Mouse (Mus musculus): ENCODE measurements around the gene Kank1. TPM values are rescaled to one million over a fixed set of nuclear protein-coding genes. Genes with fewer than 3 reads are reported as not detected.
A peak's percentile ranks its signal among the peaks of the same experiment; 100 is the strongest.

Kank1 gene
- 0.06 and 0.40 TPM in 2 replicates for total RNA-seq (2017)

- peak; percentile 38 to 71; a peak in 3 of 4 replicates for ATAC-seq (replicated peaks in 1 of 2; ENCODE audit: insufficient read depth in 1 of 2, low FRiP score in 2 of 2, low TSS enrichment in 1 of 2, low read depth in 1 of 2, poor library complexity in 2 of 2, severe bottlenecking in 2 of 2)
These were observed at the start of gene Kank1 for GRCm38 (mm10) chr19:25236596-25237491. Gene Kank1, plus strand, starts transcription at chr19:25236975.

- no peak for ATAC-seq (replicated peaks in 1 of 2; ENCODE audit: insufficient read depth in 1 of 2, low FRiP score in 2 of 2, low TSS enrichment in 1 of 2, low read depth in 1 of 2, poor library complexity in 2 of 2, severe bottlenecking in 2 of 2)
These were observed 49.1 kb upstream of the Kank1 start for GRCm38 (mm10) chr19:25187681-25188080.

GRCm38 (mm10) chr19:25193751-25194150, 43.0 kb upstream of the Kank1 start:
- no peak for ATAC-seq (replicated peaks in 1 of 2; ENCODE audit: insufficient read depth in 1 of 2, low FRiP score in 2 of 2, low TSS enrichment in 1 of 2, low read depth in 1 of 2, poor library complexity in 2 of 2, severe bottlenecking in 2 of 2)

GRCm38 (mm10) chr19:25200081-25200860, 36.5 kb upstream of the Kank1 start:
- no peak for ATAC-seq (replicated peaks in 1 of 2; ENCODE audit: insufficient read depth in 1 of 2, low FRiP score in 2 of 2, low TSS enrichment in 1 of 2, low read depth in 1 of 2, poor library complexity in 2 of 2, severe bottlenecking in 2 of 2)

- no peak for ATAC-seq (replicated peaks in 1 of 2; ENCODE audit: insufficient read depth in 1 of 2, low FRiP score in 2 of 2, low TSS enrichment in 1 of 2, low read depth in 1 of 2, poor library complexity in 2 of 2, severe bottlenecking in 2 of 2)
These were observed 33.7 kb upstream of the Kank1 start for GRCm38 (mm10) chr19:25203077-25203476.

- no peak for ATAC-seq (replicated peaks in 1 of 2; ENCODE audit: insufficient read depth in 1 of 2, low FRiP score in 2 of 2, low TSS enrichment in 1 of 2, low read depth in 1 of 2, poor library complexity in 2 of 2, severe bottlenecking in 2 of 2)
These were observed 29.8 kb upstream of the Kank1 start for GRCm38 (mm10) chr19:25206969-25207368.

GRCm38 (mm10) chr19:25207731-25208361, 28.9 kb upstream of the Kank1 start:
- no peak for ATAC-seq (replicated peaks in 1 of 2; ENCODE audit: insufficient read depth in 1 of 2, low FRiP score in 2 of 2, low TSS enrichment in 1 of 2, low read depth in 1 of 2, poor library complexity in 2 of 2, severe bottlenecking in 2 of 2)

GRCm38 (mm10) chr19:25208596-25209110, 28.1 kb upstream of the Kank1 start:
- ATAC-seq (replicated peaks in 1 of 2; ENCODE audit: insufficient read depth in 1 of 2, low FRiP score in 2 of 2, low TSS enrichment in 1 of 2, low read depth in 1 of 2, poor library complexity in 2 of 2, severe bottlenecking in 2 of 2) = no peak

GRCm38 (mm10) chr19:25220611-25221010, 16.2 kb upstream of the Kank1 start:
- no peak for ATAC-seq (replicated peaks in 1 of 2; ENCODE audit: insufficient read depth in 1 of 2, low FRiP score in 2 of 2, low TSS enrichment in 1 of 2, low read depth in 1 of 2, poor library complexity in 2 of 2, severe bottlenecking in 2 of 2)

GRCm38 (mm10) chr19:25221964-25222640, 14.7 kb upstream of the Kank1 start:
- ATAC-seq (replicated peaks in 1 of 2; ENCODE audit: insufficient read depth in 1 of 2, low FRiP score in 2 of 2, low TSS enrichment in 1 of 2, low read depth in 1 of 2, poor library complexity in 2 of 2, severe bottlenecking in 2 of 2) = no peak

GRCm38 (mm10) chr19:25230058-25230974, 6.5 kb upstream of the Kank1 start:
- no peak for ATAC-seq (replicated peaks in 1 of 2; ENCODE audit: insufficient read depth in 1 of 2, low FRiP score in 2 of 2, low TSS enrichment in 1 of 2, low read depth in 1 of 2, poor library complexity in 2 of 2, severe bottlenecking in 2 of 2)

- no peak for ATAC-seq (replicated peaks in 1 of 2; ENCODE audit: insufficient read depth in 1 of 2, low FRiP score in 2 of 2, low TSS enrichment in 1 of 2, low read depth in 1 of 2, poor library complexity in 2 of 2, severe bottlenecking in 2 of 2)
These were observed 5.8 kb upstream of the Kank1 start for GRCm38 (mm10) chr19:25230975-25231334.

- ATAC-seq (replicated peaks in 1 of 2; ENCODE audit: insufficient read depth in 1 of 2, low FRiP score in 2 of 2, low TSS enrichment in 1 of 2, low read depth in 1 of 2, poor library complexity in 2 of 2, severe bottlenecking in 2 of 2) = peak; percentile 62 to 69
These were observed 4.7 kb upstream of the Kank1 start for GRCm38 (mm10) chr19:25232032-25232431.

GRCm38 (mm10) chr19:25237492-25238040, 791 bp downstream of the Kank1 start:
- ATAC-seq (replicated peaks in 1 of 2; ENCODE audit: insufficient read depth in 1 of 2, low FRiP score in 2 of 2, low TSS enrichment in 1 of 2, low read depth in 1 of 2, poor library complexity in 2 of 2, severe bottlenecking in 2 of 2) = peak in 1 of 2 experiments; percentile 22; a peak in 1 of 4 replicates

GRCm38 (mm10) chr19:25238121-25238520, 1.3 kb downstream of the Kank1 start:
- no peak for ATAC-seq (replicated peaks in 1 of 2; ENCODE audit: insufficient read depth in 1 of 2, low FRiP score in 2 of 2, low TSS enrichment in 1 of 2, low read depth in 1 of 2, poor library complexity in 2 of 2, severe bottlenecking in 2 of 2)

GRCm38 (mm10) chr19:25243566-25243965, 6.8 kb downstream of the Kank1 start:
- no peak for ATAC-seq (replicated peaks in 1 of 2; ENCODE audit: insufficient read depth in 1 of 2, low FRiP score in 2 of 2, low TSS enrichment in 1 of 2, low read depth in 1 of 2, poor library complexity in 2 of 2, severe bottlenecking in 2 of 2)

Data from hematopoietic stem cell, adult 5-6 weeks (primary cell).